Mouse (Mus musculus): ENCODE data around the gene Tchhl1. TPM values are rescaled to one million over a fixed set of nuclear protein-coding genes. Genes with fewer than 3 reads are reported as not detected.

Tchhl1 gene
- polyA plus RNA-seq (2012; rRNA removed; ENCODE audit: low replicate concordance): not detected in 2 replicates

DNA sequence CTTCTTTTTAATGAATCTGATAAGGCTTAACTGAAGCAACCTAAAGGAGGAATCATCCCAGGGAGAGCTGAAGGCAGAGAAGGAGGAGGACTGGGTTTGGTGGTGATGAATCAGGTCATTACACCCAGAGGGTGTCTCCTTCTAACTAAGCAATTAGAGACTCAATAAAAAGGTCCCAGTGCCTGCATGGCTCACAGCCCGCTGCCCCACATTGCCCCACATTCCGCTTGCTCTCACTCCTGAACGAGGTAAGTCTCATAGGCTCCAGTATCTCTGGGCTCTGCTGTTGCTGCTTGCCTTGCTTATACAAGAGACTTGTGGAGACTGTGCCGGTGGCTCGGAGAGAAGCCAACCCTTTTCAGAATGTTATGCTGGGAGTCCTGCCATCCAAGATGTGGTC lies at the start of gene Tchhl1:
Gene Tchhl1, plus strand, starts transcription at position 194 of the 400 bp plus-strand sequence.

GRCm38 (mm10) chr3:93442030-93442429 lies 26.5 kb upstream of the Tchhl1 start, which contains the start of gene Tchh:
Gene Tchh, plus strand, starts transcription at chr3:93442330.

GRCm38 (mm10) chr3:93520330-93521193 lies 52.0 kb downstream of the Tchhl1 start, which contains the start of gene S100a11:
Gene S100a11, plus strand, starts transcription at chr3:93520488.

Other genes starting within 250 kb of the Tchhl1 start
- 0.07 TPM in 1 of 2 replicates, not detected in the other for gene Flg, start 195.2 kb upstream of the Tchhl1 start, polyA plus RNA-seq (2012; rRNA removed; ENCODE audit: low replicate concordance)
- gene Hrnr, start 149.0 kb upstream of the Tchhl1 start, polyA plus RNA-seq (2012; rRNA removed; ENCODE audit: low replicate concordance): not detected in 2 replicates
- gene Rptn, start 75.1 kb upstream of the Tchhl1 start, polyA plus RNA-seq (2012; rRNA removed; ENCODE audit: low replicate concordance): not detected in 2 replicates
- gene Tchh, start 26.4 kb upstream of the Tchhl1 start, polyA plus RNA-seq (2012; rRNA removed; ENCODE audit: low replicate concordance): not detected in 2 replicates
- 38.7 and 56.5 TPM in 2 replicates for gene S100a11, start 51.7 kb downstream of the Tchhl1 start, polyA plus RNA-seq (2012; rRNA removed; ENCODE audit: low replicate concordance)
- gene S100a10, start 86.3 kb downstream of the Tchhl1 start, polyA plus RNA-seq (2012; rRNA removed; ENCODE audit: low replicate concordance): 37.3 and 76.6 TPM in 2 replicates
- gene Tdpoz2, start 183.9 kb downstream of the Tchhl1 start, polyA plus RNA-seq (2012; rRNA removed; ENCODE audit: low replicate concordance): not detected in 2 replicates
- gene Tdpoz1, start 207.6 kb downstream of the Tchhl1 start, polyA plus RNA-seq (2012; rRNA removed; ENCODE audit: low replicate concordance): not detected in 2 replicates
- not detected in 2 replicates for gene Gm37596, start 224.3 kb downstream of the Tchhl1 start, polyA plus RNA-seq (2012; rRNA removed; ENCODE audit: low replicate concordance)

All from duodenum, adult 2 months (tissue).